Mouse (Mus musculus) erythroid progenitor cell, adult 5-6 weeks (primary cell): ENCODE measurements around the gene Ubqln3. TPM values are rescaled to one million over a fixed set of nuclear protein-coding genes. Genes with fewer than 3 reads are reported as not detected.

ENCODE experiments used
- ATAC-seq: replicated peaks from 2 replicates; pipeline ENCODE4 v1.8.0; 2016; ENCODE audit warnings: moderate number of reproducible peaks, mild to moderate bottlenecking, moderate TSS enrichment, inconsistent platforms; ENCODE audit not compliant: poor library complexity, low FRiP score, severe bottlenecking
- total RNA-seq, 2 experiments: library from RNA; stranded (forward) in 1 of 2; stranded (reverse) in 1 of 2; fragments of 150-400 nt in 1 of 2; fragments of 186-747, 209-891 nt in 1 of 2; gene quantifications; 2 replicates each; pipeline versions ENCODE4 v1.2.3 to v1.2.4; 2015 to 2017; ENCODE audit warnings: low replicate concordance in 2 of 2

Ubqln3 gene
- total RNA-seq (2015; ENCODE audit: low replicate concordance) (not detected in 2 replicates), total RNA-seq (2017; ENCODE audit: low replicate concordance) (not detected in 2 replicates)

GRCm38 (mm10) chr7:104143179-104143578, at the start of gene Ubqln3:
Ubqln3 (minus strand) TSS chr7:104143279.
- ATAC-seq = no peak

GRCm38 (mm10) chr7:104191275-104191674, 48.2 kb upstream of the Ubqln3 start:
- ATAC-seq = no peak

DNA sequence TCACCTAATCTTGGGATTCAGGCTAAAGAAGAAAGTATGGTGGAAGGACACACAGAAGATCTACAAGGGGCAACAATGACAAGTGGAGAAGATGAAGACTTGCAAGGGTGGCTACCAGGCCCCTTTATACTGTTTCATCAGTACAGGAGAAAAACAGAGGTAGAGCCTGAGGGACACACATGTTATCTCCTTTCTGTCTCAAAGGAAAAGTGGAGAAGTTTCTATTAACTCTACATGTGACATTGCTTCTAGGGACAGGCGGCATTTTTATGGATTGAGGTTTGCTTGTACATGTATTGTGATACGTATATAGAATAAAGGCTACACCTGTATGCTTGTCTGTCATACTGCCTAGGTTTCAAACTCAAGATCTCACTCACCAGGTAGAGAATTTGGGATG, 40.2 kb upstream of the Ubqln3 start, which contains the start of gene Olfr648:
TSS of gene Olfr648 (minus strand) at position 101 of the 400 bp plus-strand sequence.
- no peak for ATAC-seq

DNA sequence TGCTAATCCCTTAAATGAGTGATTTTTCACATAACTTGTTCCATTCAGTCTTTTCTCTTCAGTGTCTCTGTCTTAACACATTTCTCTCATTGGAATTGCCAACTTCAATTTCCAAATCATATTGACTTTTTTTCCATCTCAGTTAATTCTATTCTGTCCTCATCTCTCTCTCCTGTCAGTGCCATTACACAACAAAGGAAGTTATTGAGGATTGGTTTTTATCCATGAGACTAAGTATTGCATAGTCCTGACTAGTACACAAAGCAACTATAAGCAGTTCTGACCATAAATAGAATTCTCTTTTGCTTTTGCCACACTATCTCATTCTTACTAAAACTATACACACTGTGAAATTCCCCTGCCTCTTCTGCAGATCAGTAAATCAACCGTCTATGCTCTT, 36.0 kb upstream of the Ubqln3 start:
- ATAC-seq = no peak

DNA sequence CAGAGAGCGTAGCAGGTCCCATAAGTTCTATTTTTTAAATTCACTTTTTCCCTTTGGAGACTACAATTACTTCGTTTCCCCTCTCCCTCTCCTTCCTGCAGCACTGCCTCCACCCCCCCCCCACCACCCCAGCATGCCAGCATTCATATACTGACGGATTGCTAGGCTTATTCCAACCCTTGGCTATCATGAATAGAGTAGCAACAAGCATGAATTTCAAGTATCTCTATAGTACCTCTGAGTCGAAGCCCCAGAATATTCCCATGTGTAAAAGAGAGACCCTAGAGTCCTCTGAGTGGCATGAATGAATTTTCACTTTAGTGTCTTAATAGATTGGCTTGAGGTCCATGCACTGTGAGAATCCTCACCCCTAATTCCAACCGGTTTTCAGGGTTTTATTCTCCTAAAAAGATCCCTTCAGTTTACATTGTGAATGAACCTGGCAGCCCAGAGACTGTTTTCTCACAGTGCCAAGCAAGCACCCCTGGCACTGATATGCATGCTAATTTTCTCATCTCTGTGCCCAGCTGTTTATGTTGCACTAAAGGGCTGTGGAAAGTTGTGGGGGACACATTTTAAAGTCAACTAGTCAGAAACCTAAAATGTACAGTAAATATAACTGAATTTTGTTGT, 35.5 kb upstream of the Ubqln3 start:
- no peak for ATAC-seq

GRCm38 (mm10) chr7:104175085-104175484, 32.0 kb upstream of the Ubqln3 start:
- no peak for ATAC-seq

DNA sequence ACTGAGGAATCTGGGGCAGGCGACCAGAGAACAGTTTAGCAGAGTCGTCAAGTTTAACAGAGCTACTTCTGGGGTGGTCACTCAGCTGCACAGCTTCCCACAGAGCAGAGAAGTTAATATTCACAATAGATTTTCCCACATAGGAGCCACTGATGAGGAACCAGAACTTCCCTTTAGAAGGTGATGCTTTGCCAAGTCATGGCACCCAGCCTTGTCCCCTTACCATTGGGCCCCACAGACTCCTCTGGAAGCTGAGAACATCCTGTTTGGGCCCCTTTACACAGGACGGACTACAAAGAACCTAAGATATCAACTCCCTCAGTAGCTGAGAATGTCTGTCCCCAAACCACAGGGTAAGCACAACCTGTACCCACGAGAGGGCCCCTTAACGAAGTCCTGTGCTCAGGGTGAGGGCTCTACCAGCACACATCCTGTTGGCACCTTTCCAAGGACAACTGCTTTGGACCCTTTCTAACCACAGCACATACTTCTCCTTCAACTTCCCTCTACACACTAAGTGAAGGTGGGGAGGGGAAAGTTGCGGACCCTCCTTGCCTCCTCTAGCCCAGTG, 26.6 kb upstream of the Ubqln3 start:
- ATAC-seq = no peak

GRCm38 (mm10) chr7:104167105-104167504, 24.0 kb upstream of the Ubqln3 start:
- no peak for ATAC-seq

- no peak for ATAC-seq
Measured at GRCm38 (mm10) chr7:104150456-104150855, 7.4 kb upstream of the Ubqln3 start, which contains the start of gene Ubqlnl. Ubqlnl (minus strand) TSS chr7:104150556.

DNA sequence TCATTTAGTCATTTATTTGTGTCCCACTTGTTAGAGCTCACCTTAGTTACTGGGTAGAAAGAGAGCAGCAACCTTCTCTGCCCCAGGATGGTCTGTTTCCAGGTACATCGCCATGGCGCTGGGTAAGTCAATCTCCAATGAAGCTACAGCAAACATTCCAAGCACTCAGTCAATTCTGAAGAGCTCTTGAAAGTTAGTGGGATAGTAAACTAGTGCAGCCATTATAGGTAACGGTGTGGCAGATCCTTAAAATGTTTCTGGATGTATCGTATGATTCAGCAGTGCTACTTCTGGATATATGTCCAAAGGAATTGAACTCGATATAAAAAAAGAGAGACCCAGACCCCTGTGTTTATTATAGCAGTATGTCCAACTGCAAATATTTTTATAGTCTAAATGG, 5.8 kb downstream of the Ubqln3 start, which contains the start of gene Olfr643:
TSS of gene Olfr643 (minus strand) at position 101 of the 400 bp plus-strand sequence.
- no peak for ATAC-seq

- no peak for ATAC-seq
Measured at GRCm38 (mm10) chr7:104129726-104130125, 13.4 kb downstream of the Ubqln3 start, which contains the start of gene Ubqln5. Ubqln5 (minus strand) TSS chr7:104129826.

GRCm38 (mm10) chr7:104104757-104104972, 38.4 kb downstream of the Ubqln3 start, which contains the start of gene Olfr646:
Olfr646 (plus strand) TSS chr7:104104873.
- ATAC-seq = no peak

- ATAC-seq = no peak
Measured at GRCm38 (mm10) chr7:104103913-104104756, 38.9 kb downstream of the Ubqln3 start.

Other genes with a start within 250 kb of the Ubqln3 start
- not detected in 2 replicates for gene Olfr64, start 248.8 kb downstream of the Ubqln3 start, total RNA-seq (2015; ENCODE audit: low replicate concordance)
- not detected in 2 replicates for gene Olfr64, start 248.8 kb downstream of the Ubqln3 start, total RNA-seq (2017; ENCODE audit: low replicate concordance)
- gene Olfr65, start 239.8 kb downstream of the Ubqln3 start, total RNA-seq (2015; ENCODE audit: low replicate concordance) = not detected in 2 replicates
- not detected in 2 replicates for gene Olfr65, start 239.8 kb downstream of the Ubqln3 start, total RNA-seq (2017; ENCODE audit: low replicate concordance)
- gene Olfr631, start 214.5 kb downstream of the Ubqln3 start, total RNA-seq (2015; ENCODE audit: low replicate concordance) = not detected in 2 replicates
- not detected in 2 replicates for gene Olfr631, start 214.5 kb downstream of the Ubqln3 start, total RNA-seq (2017; ENCODE audit: low replicate concordance)
- not detected in 2 replicates for gene Olfr632, start 208.9 kb downstream of the Ubqln3 start, total RNA-seq (2015; ENCODE audit: low replicate concordance)
- not detected in 2 replicates for gene Olfr632, start 208.9 kb downstream of the Ubqln3 start, total RNA-seq (2017; ENCODE audit: low replicate concordance)
- gene Olfr633, start 198.8 kb downstream of the Ubqln3 start, total RNA-seq (2015; ENCODE audit: low replicate concordance) = not detected in 2 replicates
- 0.15 TPM in 1 of 2 replicates, not detected in the other for gene Olfr633, start 198.8 kb downstream of the Ubqln3 start, total RNA-seq (2017; ENCODE audit: low replicate concordance)
- not detected in 2 replicates for gene Olfr635, start 172.1 kb downstream of the Ubqln3 start, total RNA-seq (2015; ENCODE audit: low replicate concordance)
- gene Olfr635, start 172.1 kb downstream of the Ubqln3 start, total RNA-seq (2017; ENCODE audit: low replicate concordance) = not detected in 2 replicates
- gene Olfr638, start 144.5 kb downstream of the Ubqln3 start, total RNA-seq (2015; ENCODE audit: low replicate concordance) = not detected in 2 replicates
- not detected in 2 replicates for gene Olfr638, start 144.5 kb downstream of the Ubqln3 start, total RNA-seq (2017; ENCODE audit: low replicate concordance)
- gene Olfr639, start 126.0 kb downstream of the Ubqln3 start, total RNA-seq (2015; ENCODE audit: low replicate concordance) = not detected in 2 replicates
- not detected in 2 replicates for gene Olfr639, start 126.0 kb downstream of the Ubqln3 start, total RNA-seq (2017; ENCODE audit: low replicate concordance)
- not detected in 2 replicates for gene Olfr640, start 117.7 kb downstream of the Ubqln3 start, total RNA-seq (2015; ENCODE audit: low replicate concordance)
- gene Olfr640, start 117.7 kb downstream of the Ubqln3 start, total RNA-seq (2017; ENCODE audit: low replicate concordance) = not detected in 2 replicates
- gene Olfr641, start 107.8 kb downstream of the Ubqln3 start, total RNA-seq (2015; ENCODE audit: low replicate concordance) = not detected in 2 replicates
- gene Olfr641, start 107.8 kb downstream of the Ubqln3 start, total RNA-seq (2017; ENCODE audit: low replicate concordance) = not detected in 2 replicates
- gene Olfr642, start 90.6 kb downstream of the Ubqln3 start, total RNA-seq (2015; ENCODE audit: low replicate concordance) = not detected in 2 replicates
- not detected in 2 replicates for gene Olfr642, start 90.6 kb downstream of the Ubqln3 start, total RNA-seq (2017; ENCODE audit: low replicate concordance)
- gene 4930516K23Rik, start 81.8 kb downstream of the Ubqln3 start, total RNA-seq (2015; ENCODE audit: low replicate concordance) = not detected in 2 replicates
- not detected in 2 replicates for gene 4930516K23Rik, start 81.8 kb downstream of the Ubqln3 start, total RNA-seq (2017; ENCODE audit: low replicate concordance)
- gene Olfr644, start 71.4 kb downstream of the Ubqln3 start, total RNA-seq (2015; ENCODE audit: low replicate concordance) = not detected in 2 replicates
- gene Olfr644, start 71.4 kb downstream of the Ubqln3 start, total RNA-seq (2017; ENCODE audit: low replicate concordance) = not detected in 2 replicates
- gene Olfr645, start 57.8 kb downstream of the Ubqln3 start, total RNA-seq (2015; ENCODE audit: low replicate concordance) = not detected in 2 replicates
- gene Olfr645, start 57.8 kb downstream of the Ubqln3 start, total RNA-seq (2017; ENCODE audit: low replicate concordance) = not detected in 2 replicates
- gene Olfr646, start 38.4 kb downstream of the Ubqln3 start, total RNA-seq (2015; ENCODE audit: low replicate concordance) = not detected in 2 replicates
- not detected in 2 replicates for gene Olfr646, start 38.4 kb downstream of the Ubqln3 start, total RNA-seq (2017; ENCODE audit: low replicate concordance)
- not detected in 2 replicates for gene Ubqln5, start 13.5 kb downstream of the Ubqln3 start, total RNA-seq (2015; ENCODE audit: low replicate concordance)
- not detected in 2 replicates for gene Ubqln5, start 13.5 kb downstream of the Ubqln3 start, total RNA-seq (2017; ENCODE audit: low replicate concordance)
- not detected in 2 replicates for gene Olfr643, start 5.9 kb downstream of the Ubqln3 start, total RNA-seq (2015; ENCODE audit: low replicate concordance)
- gene Olfr643, start 5.9 kb downstream of the Ubqln3 start, total RNA-seq (2017; ENCODE audit: low replicate concordance) = not detected in 2 replicates
- gene Ubqlnl, start 7.3 kb upstream of the Ubqln3 start, total RNA-seq (2015; ENCODE audit: low replicate concordance) = not detected in 2 replicates
- not detected in 2 replicates for gene Ubqlnl, start 7.3 kb upstream of the Ubqln3 start, total RNA-seq (2017; ENCODE audit: low replicate concordance)
- not detected in 2 replicates for gene Olfm5, start 21.6 kb upstream of the Ubqln3 start, total RNA-seq (2015; ENCODE audit: low replicate concordance)
- gene Olfm5, start 21.6 kb upstream of the Ubqln3 start, total RNA-seq (2017; ENCODE audit: low replicate concordance) = not detected in 2 replicates
- 0.72 and 1.3 TPM in 2 replicates for gene Olfr648, start 40.1 kb upstream of the Ubqln3 start, total RNA-seq (2015; ENCODE audit: low replicate concordance)
- 0.68 TPM in 1 of 2 replicates, not detected in the other for gene Olfr648, start 40.1 kb upstream of the Ubqln3 start, total RNA-seq (2017; ENCODE audit: low replicate concordance)
- gene Olfr649, start 52.7 kb upstream of the Ubqln3 start, total RNA-seq (2015; ENCODE audit: low replicate concordance) = not detected in 2 replicates
- gene Olfr649, start 52.7 kb upstream of the Ubqln3 start, total RNA-seq (2017; ENCODE audit: low replicate concordance) = 0.83 TPM in 1 of 2 replicates, not detected in the other
- gene Trim6, start 75.5 kb upstream of the Ubqln3 start, total RNA-seq (2015; ENCODE audit: low replicate concordance) = 1.7 TPM in 1 of 2 replicates, not detected in the other
- not detected in 2 replicates for gene Trim6, start 75.5 kb upstream of the Ubqln3 start, total RNA-seq (2017; ENCODE audit: low replicate concordance)
- 9.0 and 11.7 TPM in 2 replicates for gene Trim34a, start 101.2 kb upstream of the Ubqln3 start, total RNA-seq (2015; ENCODE audit: low replicate concordance)
- gene Trim34a, start 101.2 kb upstream of the Ubqln3 start, total RNA-seq (2017; ENCODE audit: low replicate concordance) = 7.6 and 13.5 TPM in 2 replicates
- 2.5 TPM in 1 of 2 replicates, not detected in the other for gene Trim5, start 144.8 kb upstream of the Ubqln3 start, total RNA-seq (2015; ENCODE audit: low replicate concordance)
- gene Trim5, start 144.8 kb upstream of the Ubqln3 start, total RNA-seq (2017; ENCODE audit: low replicate concordance) = 0.76 and 1.5 TPM in 2 replicates
- 31.0 and 59.5 TPM in 2 replicates for gene Trim12a, start 172.2 kb upstream of the Ubqln3 start, total RNA-seq (2015; ENCODE audit: low replicate concordance)
- 19.6 and 27.3 TPM in 2 replicates for gene Trim12a, start 172.2 kb upstream of the Ubqln3 start, total RNA-seq (2017; ENCODE audit: low replicate concordance)
- gene Trim34b, start 186.2 kb upstream of the Ubqln3 start, total RNA-seq (2015; ENCODE audit: low replicate concordance) = not detected in 2 replicates
- gene Trim34b, start 186.2 kb upstream of the Ubqln3 start, total RNA-seq (2017; ENCODE audit: low replicate concordance) = not detected in 2 replicates
- 8.3 and 15.5 TPM in 2 replicates for gene Trim12c, start 210.1 kb upstream of the Ubqln3 start, total RNA-seq (2015; ENCODE audit: low replicate concordance)
- gene Trim12c, start 210.1 kb upstream of the Ubqln3 start, total RNA-seq (2017; ENCODE audit: low replicate concordance) = 11.5 and 22.8 TPM in 2 replicates
- 6.5 and 8.0 TPM in 2 replicates for gene Trim30b, start 226.6 kb upstream of the Ubqln3 start, total RNA-seq (2015; ENCODE audit: low replicate concordance)
- gene Trim30b, start 226.6 kb upstream of the Ubqln3 start, total RNA-seq (2017; ENCODE audit: low replicate concordance) = 1.3 and 2.7 TPM in 2 replicates